Mouse (Mus musculus) spleen, adult 18-20 months (tissue): ENCODE data around the gene Hist2h3b.
"Not testable (repeated sequence)": the region's sequence is repeated elsewhere in the genome, so short reads cannot be mapped to it uniquely, and the experiment has no call there.

Source experiments
- DNase-seq, 2 experiments: peaks; one replicate each; pipeline ENCODE4 v3.0.0; 2022; ENCODE audit warnings: mixed read lengths in 2 of 2

Hist2h3b gene

DNA sequence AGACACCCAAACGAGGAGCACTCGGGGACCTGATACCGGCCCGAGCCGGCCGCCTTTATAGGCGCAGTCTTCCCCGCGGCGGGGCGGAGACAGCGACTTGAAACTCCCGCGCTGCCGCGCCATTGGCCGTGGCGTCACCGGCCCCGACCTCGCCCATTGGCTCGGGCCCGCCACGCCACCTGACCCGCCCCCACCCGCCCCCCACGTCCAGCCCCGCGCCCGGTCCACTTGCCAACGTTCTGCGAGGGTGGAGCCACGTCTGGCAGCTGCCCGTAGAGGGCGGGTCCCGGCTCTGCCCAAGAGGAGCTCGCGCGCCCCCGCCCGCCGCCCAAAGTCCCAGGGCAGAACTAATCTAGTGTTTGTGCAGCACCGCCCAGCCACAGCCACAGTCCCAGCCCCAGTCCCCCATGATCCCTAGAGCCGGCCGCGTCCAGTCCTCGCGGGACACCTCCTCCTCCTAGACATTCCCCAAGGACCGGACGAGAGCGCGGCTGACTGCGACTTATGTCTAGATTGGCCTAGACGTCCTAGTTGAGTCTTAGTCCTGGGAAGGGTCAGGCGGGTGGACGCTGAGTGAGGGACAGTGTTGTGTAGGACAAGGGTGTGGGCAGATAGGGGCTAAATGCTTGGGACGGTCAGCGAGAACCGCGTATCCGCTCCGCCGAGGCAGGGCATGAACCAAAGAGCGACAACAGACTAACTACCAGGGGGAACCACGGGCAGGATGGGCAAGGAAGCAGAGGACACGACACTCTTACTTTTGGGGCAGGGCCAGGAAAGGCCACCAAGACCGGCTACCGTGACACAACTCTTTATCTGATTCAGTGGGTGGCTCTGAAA lies 29.3 kb upstream of the Hist2h3b start, which contains the start of gene Hist2h3c2:
Hist2h3c2 (minus strand) TSS at position 174 of the 840 bp plus-strand sequence.
- peak; percentile 19 to 60 for DNase-seq

DNA sequence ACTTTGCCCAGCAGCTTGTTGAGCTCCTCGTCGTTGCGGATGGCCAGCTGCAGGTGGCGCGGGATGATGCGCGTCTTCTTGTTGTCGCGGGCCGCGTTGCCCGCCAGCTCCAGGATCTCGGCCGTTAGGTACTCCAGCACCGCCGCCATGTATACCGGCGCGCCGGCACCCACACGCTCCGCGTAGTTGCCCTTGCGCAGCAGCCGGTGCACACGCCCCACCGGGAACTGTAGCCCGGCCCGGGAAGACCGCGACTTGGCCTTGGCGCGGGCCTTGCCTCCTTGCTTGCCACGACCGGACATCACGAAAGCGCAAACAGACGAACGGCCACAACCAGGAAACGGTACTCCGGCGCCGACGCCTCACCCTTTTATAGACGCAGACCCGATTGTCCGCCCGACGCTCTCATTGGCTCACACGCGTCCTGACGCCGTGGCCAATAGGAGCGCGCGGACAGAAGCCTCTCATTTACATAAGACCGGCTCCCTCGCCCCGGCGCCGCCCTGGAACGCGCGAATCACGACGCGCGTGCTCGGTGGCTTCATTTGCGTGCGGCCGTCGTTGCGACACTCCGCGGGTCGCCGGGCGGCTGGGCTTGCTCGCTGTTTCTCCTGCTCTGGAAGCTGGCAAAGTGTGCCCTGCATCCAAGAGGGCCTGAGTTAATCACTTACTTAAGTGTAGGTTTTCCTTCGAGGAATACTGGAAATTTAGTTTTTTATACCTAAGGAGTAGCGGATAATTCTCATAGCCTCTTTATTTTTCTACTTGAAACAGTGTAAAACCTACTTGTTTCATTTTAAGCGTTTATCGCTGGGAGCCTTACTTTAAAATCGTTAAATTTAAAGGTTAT lies 28.3 kb upstream of the Hist2h3b start, which contains the start of gene Hist2h2aa2:
Hist2h2aa2 (minus strand) TSS at position 328 of the 850 bp plus-strand sequence.
- DNase-seq: peak; percentile 89 to 92

DNA sequence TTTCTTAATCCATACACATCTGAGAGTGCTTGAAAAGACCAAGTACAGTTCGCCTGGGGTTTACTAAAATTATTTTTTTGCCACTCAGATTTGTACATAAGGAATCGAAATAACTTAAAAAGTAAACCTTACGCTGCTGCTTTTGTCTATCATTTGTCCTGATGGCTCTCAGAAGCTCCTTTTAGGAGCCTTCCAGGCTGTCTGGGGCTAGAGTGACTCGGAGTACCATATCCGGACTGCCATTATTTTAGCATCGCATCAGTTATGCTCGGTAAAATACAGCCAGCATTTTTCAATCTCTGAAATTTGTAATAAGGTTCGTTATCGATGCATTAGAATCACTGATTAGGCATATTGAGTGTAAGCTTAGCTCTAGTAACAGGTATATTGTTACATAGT lies 27.7 kb upstream of the Hist2h3b start:
- no peak for DNase-seq

DNA sequence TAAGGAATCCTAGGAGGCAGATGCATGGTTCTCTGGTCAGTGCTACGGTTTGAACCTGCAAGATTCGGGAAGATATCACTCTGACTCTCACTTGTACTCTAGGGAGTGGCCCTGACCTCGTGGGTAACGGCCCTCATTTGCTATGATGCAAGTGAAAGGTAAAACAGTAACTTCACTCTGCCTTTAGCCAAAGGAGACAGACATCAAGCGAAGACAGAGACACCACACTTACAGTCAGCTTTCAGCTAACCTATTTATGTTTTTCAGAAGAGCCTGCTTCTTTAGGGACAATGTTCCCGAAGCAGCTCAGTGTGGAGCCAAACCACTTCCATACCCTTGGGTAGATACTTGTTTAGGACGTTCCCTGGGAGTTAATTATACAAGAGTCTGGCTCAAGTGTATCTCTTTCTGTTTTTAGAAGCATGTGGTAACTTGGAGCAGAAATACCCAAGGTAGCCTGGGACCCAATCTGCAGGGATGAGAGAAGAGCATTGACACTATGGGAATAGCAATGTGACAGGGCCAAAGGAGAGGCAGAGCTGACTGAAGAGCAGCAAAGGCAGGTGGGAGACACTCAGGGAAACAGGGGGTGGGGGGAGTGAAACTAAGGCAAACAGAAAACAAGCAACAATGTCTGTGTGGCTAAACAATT lies 24.4 kb upstream of the Hist2h3b start:
- DNase-seq: no peak

GRCm38 (mm10) chr3:96245003-96245886 lies 23.2 kb upstream of the Hist2h3b start, which contains the start of gene Hist2h2aa1:
Gene Hist2h2aa1, plus strand, starts transcription at chr3:96245497.
- peak; percentile 83 for DNase-seq

DNA sequence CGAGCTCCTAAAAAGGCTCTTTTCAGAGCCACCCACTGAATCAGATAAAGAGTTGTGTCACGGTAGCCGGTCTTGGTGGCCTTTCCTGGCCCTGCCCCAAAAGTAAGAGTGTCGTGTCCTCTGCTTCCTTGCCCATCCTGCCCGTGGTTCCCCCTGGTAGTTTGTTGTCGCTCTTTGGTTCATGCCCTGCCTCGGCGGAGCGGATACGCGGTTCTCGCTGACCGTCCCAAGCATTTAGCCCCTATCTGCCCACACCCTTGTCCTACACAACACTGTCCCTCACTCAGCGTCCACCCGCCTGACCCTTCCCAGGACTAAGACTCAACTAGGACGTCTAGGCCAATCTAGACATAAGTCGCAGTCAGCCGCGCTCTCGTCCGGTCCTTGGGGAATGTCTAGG lies 22.4 kb upstream of the Hist2h3b start:
- not testable (repeated sequence) for DNase-seq

GRCm38 (mm10) chr3:96246427-96246856 lies 22.0 kb upstream of the Hist2h3b start, which contains the start of gene Hist2h3c1:
Gene Hist2h3c1, plus strand, starts transcription at chr3:96246685.
- DNase-seq: not testable (repeated sequence)

DNA sequence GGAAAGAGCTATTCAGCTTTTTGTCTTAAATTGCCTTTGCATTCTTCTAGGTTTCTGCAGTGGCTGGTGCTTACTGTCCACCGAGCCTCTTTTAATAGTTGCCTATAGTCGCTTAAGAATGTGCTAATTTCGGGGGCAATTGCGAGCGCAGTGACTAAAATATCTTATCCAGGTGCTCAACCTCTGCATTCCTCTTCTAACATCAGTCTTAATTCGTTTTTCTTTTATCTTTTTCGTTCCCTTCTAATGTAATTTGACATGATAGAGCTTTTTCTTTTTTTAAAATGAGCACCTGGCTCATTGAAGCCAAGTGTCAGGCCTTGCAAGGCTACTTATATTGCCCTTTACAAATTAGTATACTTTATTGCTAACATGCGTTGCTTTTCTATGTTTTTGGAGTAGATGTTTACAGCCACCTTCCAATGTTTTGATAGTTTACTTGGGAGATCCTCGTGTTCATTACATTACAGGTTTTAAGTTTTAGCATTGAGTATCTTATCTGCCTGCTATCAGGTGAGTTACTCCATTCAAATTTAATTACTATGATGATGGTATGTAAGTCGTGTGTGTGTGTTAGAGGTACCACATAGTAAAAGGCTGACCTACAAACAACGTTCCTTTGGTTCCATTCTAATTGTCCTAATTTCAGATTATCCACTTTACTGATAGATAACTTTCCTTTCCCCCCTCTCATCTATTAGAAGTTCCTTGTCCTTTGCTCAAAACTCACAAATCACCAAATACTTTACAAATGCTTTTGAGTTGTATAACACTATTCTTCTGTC lies 20.9 kb upstream of the Hist2h3b start:
- DNase-seq: no peak

DNA sequence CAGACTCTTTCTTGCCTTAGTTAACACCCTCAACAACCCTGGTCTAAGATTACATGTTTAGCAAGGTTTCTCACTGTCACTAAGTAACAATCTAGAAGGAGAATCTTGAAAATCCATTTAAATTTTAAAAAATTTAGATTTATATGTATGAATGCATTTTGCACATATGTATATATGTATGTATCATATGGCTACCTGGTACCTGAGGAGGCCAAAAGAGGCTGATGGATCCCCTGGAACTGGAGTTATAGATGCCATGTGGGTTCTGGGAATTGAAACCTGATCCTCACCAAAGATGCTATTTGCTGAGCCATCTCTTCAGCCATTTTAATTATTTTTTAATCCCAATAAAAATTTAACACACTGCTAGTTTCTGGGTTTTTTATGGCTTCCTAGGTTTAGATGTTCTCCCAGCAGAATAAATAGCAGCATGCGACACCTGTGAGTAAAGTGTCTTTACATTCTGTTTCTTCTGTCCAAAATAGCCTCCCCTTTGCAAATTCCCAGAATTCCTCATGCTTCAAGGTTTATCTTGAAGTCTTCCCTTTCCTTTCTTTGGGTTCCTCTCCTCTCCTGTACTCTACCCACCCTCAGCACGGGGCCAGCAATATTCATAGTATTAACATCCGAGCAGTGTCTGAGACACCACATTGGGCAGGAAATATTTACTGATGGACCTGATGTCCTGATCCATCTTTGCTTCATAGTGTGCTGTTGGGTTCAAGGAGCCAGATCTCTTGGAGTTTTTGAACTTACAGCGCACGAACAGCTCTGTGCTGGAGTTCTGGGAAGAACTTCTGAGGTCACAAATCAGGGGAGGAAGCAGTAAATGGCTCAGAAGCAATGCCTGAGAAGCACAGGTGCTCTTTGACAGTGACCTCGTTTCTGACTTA lies 20.1 kb upstream of the Hist2h3b start:
- DNase-seq: no peak

DNA sequence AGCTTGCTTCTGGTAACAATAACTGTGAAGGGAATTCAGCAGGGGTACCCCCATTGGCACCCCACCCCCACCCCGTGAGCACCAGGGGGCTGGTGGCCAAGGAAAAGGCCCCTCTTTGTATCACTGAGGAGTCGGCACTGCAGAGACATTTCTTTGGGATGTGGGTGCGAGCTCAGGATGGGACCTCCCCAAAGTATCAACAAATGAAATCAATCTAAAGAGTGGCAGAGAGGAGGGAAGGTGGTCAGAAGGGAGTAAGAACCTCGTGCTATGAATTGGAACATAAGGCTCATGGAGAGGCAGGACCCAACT lies 19.5 kb upstream of the Hist2h3b start:
- no peak for DNase-seq

DNA sequence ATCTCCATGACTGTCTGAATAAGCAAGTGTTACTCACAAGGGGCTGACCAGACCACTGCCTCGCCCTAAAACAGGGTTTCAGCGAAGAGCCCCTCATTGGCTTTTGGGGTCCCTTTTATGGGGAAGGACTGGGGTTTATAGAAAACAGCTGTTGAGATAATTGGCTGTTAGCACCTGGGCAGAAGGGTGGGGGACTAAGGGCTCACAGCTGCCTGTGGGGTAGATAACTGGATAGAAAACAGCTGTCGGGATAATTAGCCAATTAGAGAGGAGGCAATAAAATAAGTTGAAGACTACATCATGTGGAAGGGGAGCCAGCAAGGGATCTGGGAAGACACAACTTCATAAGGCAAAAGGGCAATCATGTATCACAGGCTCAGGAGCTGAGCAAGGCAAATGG lies 17.6 kb upstream of the Hist2h3b start:
- no peak for DNase-seq

DNA sequence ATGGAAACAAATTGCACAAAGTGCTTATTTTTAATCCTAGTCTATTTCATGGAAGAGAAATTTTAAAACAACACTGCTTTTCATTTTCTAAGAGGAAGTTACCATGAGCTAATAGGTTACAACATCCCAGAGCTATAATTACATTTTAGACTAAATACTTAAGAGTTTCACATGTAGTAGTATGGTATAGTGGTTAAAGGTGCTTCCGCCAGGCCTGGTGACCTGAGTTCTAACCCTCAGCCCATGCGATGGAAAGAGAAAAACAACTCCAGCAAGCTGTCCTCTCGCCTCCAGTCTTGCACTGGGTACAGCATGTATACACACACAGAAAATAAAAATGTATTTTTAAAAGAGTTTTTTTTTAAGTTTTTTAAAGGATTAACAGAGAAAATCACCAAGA lies 16.7 kb upstream of the Hist2h3b start:
- no peak for DNase-seq

GRCm38 (mm10) chr3:96254683-96255355 lies 13.6 kb upstream of the Hist2h3b start:
- DNase-seq: no peak

- DNase-seq: no peak
These were observed 12.4 kb upstream of the Hist2h3b start for GRCm38 (mm10) chr3:96255926-96256593.

DNA sequence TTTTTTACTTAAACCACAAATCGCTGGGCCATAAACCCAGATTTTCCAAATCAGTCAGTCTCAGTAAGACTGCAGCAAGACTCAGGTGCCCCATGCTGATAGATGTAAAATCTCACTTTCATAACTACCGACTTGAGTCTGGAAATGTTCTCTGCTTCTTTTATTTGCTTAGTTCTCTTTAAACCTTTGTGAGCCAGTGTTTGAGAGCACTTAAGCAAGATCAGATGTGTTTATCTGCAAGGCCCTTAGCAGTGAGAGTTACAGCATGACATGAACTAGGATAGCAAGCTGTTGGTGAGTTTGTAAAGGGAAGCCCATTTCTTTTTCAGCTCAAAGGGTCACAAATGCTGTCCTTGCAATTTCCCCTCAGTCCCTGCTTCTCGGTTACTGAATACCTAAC lies 11.3 kb upstream of the Hist2h3b start:
- DNase-seq: no peak

DNA sequence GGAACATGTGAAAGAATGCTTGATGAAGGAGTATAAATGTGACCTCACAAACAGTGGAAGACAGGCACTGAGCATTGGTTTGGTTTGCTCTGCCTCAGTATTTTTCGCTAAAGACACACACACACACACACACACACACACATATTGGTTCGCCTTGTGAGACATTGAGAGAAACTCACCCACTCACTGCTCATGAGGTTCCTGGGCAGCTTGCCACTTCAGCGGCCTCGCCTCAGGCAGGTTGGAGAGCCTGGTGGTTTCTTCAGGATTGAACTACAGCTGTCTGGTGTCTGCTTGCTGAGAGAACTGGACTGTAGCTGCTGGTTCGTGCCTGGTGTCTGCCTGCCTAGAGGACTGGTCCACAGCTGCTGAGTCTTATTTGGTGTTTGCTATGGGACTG lies 8.2 kb upstream of the Hist2h3b start:
- DNase-seq: no peak

GRCm38 (mm10) chr3:96261623-96262022 lies 6.8 kb upstream of the Hist2h3b start:
- DNase-seq: no peak

DNA sequence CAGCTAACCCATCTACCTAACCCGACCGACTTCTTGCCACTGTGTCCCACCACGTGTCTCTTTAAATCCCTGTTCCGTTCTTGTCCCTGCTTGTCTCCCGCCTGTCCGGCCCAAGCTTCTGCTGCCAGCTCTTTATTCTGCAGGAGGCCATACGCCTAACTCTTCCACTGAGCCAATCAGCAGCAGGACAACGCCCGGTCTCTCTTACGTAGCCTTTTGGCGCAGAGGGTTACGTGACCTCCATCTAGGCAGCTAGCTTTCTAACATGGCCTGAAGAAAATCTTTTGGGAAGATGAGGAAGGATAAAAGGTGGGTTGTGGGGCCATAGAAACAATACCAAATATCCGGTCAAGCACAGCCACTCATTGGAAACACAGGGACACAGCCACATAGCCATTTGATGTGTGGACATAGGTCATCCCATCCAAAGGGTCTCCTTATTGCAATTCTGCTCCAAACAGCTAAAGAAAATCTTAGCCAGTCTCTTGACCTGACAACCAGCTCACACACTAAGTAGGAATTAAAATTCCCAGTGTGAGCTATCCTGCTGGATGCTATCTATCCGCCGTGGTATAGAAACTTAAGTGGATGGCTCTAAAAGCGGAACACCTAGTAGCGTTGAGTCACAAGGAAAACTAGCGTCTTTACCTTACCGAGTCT lies 6.1 kb upstream of the Hist2h3b start:
- DNase-seq: peak; percentile 49 to 57
